Mouse (Mus musculus) hindlimb bud, embryonic 11.5 days (tissue): ENCODE measurements around the gene Gm10234.

ENCODE experiments used
- DNase-seq: peaks from one replicate; pipeline ENCODE4 v3.0.0-alpha.2; 2012; ENCODE audit warnings: low read depth, low spot score; ENCODE audit errors: extremely low spot score

The Gm10234 gene

GRCm38 (mm10) chr6:95321812-95322211 lies at the start of gene Gm10234:
TSS of gene Gm10234 (plus strand) at chr6:95322112.
- DNase-seq: no peak

- no peak for DNase-seq
Measured at GRCm38 (mm10) chr6:95277633-95278032, 44.3 kb upstream of the Gm10234 start.

DNA sequence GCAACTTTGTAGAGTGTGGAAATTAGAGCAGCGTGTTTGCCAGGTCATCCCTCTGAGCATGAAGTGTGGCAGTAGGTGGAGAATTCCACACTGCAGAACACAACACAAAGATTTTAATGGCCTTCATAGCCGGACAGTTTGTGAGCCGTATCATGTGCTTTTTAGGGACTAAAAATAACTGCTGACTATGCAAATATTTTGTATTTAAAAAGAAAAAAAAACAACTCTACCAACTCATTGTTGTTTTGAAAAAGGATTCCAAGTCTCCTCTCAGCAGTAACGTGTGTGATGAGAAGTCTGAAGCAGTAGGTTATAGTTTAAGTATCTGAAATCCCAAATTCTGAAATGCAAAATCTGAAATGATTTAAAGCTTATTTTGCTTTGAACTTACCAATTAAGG lies 25.9 kb upstream of the Gm10234 start:
- DNase-seq: no peak

DNA sequence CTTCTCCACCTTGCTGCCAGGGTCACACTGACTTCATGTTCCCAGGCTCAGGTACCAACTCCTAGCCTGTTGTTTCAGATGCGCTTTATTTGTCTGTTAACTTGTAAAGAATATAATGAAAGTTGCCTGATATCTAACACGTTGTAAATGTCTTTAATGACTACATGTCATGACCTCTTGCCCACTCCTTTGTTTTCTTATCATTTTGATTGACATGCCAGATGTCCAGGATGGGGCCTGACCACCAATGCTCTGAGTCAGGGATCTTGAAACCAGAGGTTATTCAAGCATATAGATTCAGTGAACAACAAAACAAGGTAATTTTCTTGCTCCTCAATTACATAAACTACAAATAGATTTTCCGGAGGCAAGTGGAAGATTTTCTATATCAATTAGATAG lies 23.5 kb upstream of the Gm10234 start:
- DNase-seq: no peak

DNA sequence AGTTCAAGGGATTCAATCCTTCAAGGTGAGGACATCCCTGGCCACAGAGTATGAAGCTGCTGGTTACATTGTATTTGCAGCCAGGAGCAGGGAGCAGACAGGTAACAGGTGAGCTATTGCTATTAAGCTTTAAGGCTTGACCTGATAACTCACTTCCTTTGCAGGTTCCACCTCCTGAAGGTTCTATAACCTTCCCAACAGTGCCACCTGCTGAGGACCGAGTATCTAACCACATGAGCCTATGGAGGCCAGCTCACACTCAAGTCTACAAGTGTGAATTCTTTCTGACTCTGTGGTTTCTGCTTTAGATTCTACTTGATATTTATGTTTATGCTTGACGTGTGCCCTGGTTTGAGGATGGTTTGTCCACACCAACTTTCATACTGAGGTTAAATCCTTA lies 21.3 kb upstream of the Gm10234 start:
- DNase-seq: no peak

DNA sequence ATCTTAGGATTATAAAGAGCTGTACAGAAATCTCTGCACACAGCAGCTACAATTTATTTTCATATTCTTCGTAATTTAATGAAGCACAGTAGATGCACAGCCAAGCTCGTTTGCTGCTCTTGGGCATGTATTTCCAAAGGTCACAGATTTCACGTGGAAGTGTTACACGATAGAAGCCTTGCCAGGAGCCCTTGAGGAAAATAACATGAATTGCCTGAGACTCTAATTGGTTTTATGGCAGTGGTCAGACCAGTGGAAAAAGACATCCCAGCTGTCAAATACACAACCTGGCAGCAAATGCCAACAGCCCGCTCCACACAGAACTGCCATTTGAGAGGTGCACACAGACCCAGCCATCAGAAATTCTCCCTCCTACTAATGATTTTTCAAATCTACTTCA lies 9.3 kb downstream of the Gm10234 start:
- no peak for DNase-seq

- no peak for DNase-seq
Measured at GRCm38 (mm10) chr6:95334781-95335180, 12.9 kb downstream of the Gm10234 start.

DNA sequence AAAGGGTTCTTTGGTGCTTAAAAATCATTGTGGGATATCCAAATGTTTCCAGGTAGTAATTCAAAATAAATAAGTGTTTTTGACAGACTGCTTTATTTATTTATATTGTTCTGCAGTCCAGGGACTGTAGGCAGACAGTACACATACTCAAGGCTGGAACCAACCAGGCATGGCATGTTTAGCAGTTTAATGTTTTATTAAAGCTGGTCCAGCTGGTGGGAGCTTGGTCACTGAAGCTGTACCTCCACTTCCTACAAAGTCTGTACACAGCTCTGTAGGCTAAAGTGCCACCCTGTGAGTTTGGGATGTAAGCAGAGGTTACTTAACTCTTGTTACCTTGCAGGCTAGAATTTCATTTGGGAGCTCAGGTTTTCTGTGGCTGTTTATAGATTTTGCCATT lies 27.5 kb downstream of the Gm10234 start:
- DNase-seq: no peak

GRCm38 (mm10) chr6:95353043-95353442 lies 31.1 kb downstream of the Gm10234 start:
- DNase-seq: no peak

DNA sequence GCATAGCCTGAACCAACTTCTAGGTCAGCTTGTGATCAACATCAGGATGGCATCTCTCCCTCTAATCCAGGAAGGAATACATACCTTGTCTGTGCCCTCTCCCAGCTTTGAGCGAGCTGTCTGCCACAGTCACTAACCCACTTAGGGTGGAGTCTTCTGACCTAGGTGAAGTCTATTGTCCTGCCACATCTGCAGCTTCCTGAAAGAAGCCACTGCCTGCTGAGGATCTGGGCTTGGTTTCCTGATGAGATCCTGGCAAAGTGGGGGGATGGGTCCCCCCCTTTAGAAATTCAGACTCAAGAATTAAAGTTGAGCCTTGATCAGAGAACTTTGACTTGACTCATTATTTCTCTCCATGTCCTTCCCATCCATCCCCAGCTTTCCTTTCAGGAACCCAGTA lies 32.0 kb downstream of the Gm10234 start:
- no peak for DNase-seq

- no peak for DNase-seq
Measured at GRCm38 (mm10) chr6:95360084-95360483, 38.2 kb downstream of the Gm10234 start.

DNA sequence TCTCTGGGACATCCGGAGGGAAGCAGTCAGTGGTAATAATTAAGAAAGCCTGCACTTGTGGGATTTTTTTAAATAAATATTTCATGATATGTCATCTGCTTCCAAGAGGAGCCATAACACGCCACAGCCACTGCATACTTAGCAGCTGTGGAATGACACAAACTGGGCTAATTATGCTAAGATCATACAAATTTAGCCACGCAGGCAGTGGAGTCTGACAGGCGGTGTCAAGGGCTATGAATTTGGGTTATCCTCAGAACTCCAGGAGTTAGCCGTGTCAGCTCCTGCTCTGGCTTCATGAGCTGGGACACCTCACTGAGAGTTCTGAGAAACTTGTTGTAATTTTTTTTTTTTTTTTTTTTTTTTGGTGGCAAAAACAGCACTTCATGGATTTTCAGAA lies 40.8 kb downstream of the Gm10234 start:
- DNase-seq: no peak

- no peak for DNase-seq
Measured at GRCm38 (mm10) chr6:95371811-95372210, 49.9 kb downstream of the Gm10234 start.
